Mouse (Mus musculus) heart, embryonic 14.5 days (tissue): Measurements from ENCODE around the gene Ly6g6d. TPM values are rescaled to one million over a fixed set of nuclear protein-coding genes. Genes with fewer than 3 reads are reported as not detected.
A peak's percentile ranks its signal among the peaks of the same experiment; 100 is the strongest.

Experiments used
- ATAC-seq: fragments of 200-750 bp; cut with Nextera tagmentation; 2 replicates; pipeline ENCODE4 v1.8.0; 2017; ENCODE audit warnings: low read depth, moderate TSS enrichment; ENCODE audit not compliant: insufficient number of reproducible peaks, insufficient read depth, low FRiP score
- H3K27ac ChIP-seq, 2 experiments: fragments of 200-500 bp in 1 of 2; fragments of 300-500 bp in 1 of 2; sonication (generic) in 1 of 2; replicated peaks in 1 of 2; 2 replicates each; pipeline ENCODE4 v1.5.1; 2012 to 2014; ENCODE audit warnings: low read depth in 2 of 2, low read length in 2 of 2, control low read depth in 1 of 2, mild to moderate bottlenecking in 1 of 2, mixed read lengths in 1 of 2; ENCODE audit not compliant: control insufficient read depth in 1 of 2, insufficient read depth in 1 of 2
- H3K27me3 ChIP-seq: fragments of 300-500 bp; sonication (generic); 2 replicates; pipeline ENCODE4 v1.6.1; 2014; ENCODE audit warnings: mild to moderate bottlenecking, low read length, control low read depth; ENCODE audit not compliant: control insufficient read depth, insufficient read depth
- H3K36me3 ChIP-seq: fragments of 300-500 bp; sonication (generic); 2 replicates; pipeline ENCODE4 v1.6.1; 2014; ENCODE audit warnings: mild to moderate bottlenecking, control low read depth, low read length, mixed read lengths; ENCODE audit not compliant: control insufficient read depth, insufficient read depth
- H3K4me1 ChIP-seq, 2 experiments: fragments of 200-500 bp in 1 of 2; fragments of 300-500 bp in 1 of 2; sonication (generic) in 1 of 2; 2 replicates each; pipeline ENCODE4 v1.6.1; 2012 to 2014; ENCODE audit warnings: low read length in 2 of 2, control low read depth in 1 of 2, mixed read lengths in 1 of 2; ENCODE audit not compliant: control insufficient read depth in 2 of 2, insufficient read depth in 2 of 2
- H3K4me2 ChIP-seq: fragments of 300-500 bp; sonication (generic); 2 replicates; pipeline ENCODE4 v1.6.1; 2014; ENCODE audit warnings: mild to moderate bottlenecking, low read length
- H3K4me3 ChIP-seq, 2 experiments: fragments of 200-500 bp in 1 of 2; fragments of 300-500 bp in 1 of 2; sonication (generic) in 1 of 2; 2 replicates each; pipeline ENCODE4 v1.5.1; 2012 to 2014; ENCODE audit warnings: low read length in 2 of 2, mild to moderate bottlenecking in 2 of 2, control low read depth in 1 of 2, low read depth in 1 of 2, moderate library complexity in 1 of 2; ENCODE audit not compliant: control insufficient read depth in 1 of 2, insufficient read depth in 1 of 2
- H3K9ac ChIP-seq: fragments of 300-500 bp; sonication (generic); 2 replicates; pipeline ENCODE4 v1.6.1; 2014; ENCODE audit warnings: mild to moderate bottlenecking, low read length
- H3K9me3 ChIP-seq: fragments of 300-500 bp; sonication (generic); 2 replicates; pipeline ENCODE4 v1.6.1; 2016; ENCODE audit warnings: low read length, control low read depth; ENCODE audit not compliant: control insufficient read depth
- WGBS: fragments of 180-500 bp; shearing (Covaris S2); extraction: QIAGEN DNeasy Blood & Tissue Kit; methylation state at CpG from one replicate; pipeline ENCODE4 v1.1.7; 2014; 5-methylcytosine and 5-hydroxymethylcytosine counted together
- polyA plus RNA-seq: library from polyadenylated mRNA; unstranded; fragments of >200 nt; fragmentation: Nextera tagmentation; extraction: Ambion mirVana; gene quantifications from 2 replicates; pipeline ENCODE4 v1.2.1, GENCODE M21; 2014

The Ly6g6d gene
- polyA plus RNA-seq, 1 experiment from 2014 or later: 1.9 TPM

GRCm38 (mm10) chr17:35077285-35077684 lies 580 bp downstream of the Ly6g6d start:
- H3K27me3 ChIP-seq: 0 out of 2 replicates have a peak, but pooled peaks cover 4% of the 10 kb centered on the region
- H3K9me3 ChIP-seq: no peaks in the 10 kb centered on the region
- peak overlapping the region in 1 of 2 experiments; percentile 59; a peak in 2 of 4 replicates for H3K27ac ChIP-seq
- no peaks in the 10 kb centered on the region for H3K36me3 ChIP-seq
- ATAC-seq: no peak
- peaks cover 15 to 20% of the 10 kb centered on the region in 2 experiments for H3K4me1 ChIP-seq
- H3K4me3 ChIP-seq: peak overlapping the region; percentile 30 to 34; a peak in 3 of 4 replicates
- H3K9ac ChIP-seq: peak overlapping the region; percentile 75
- H3K4me2 ChIP-seq: peak overlapping the region; percentile 69
- WGBS: 43% methylated on average over 2 of the region's 2 CpGs

GRCm38 (mm10) chr17:35076507-35077176 lies 1.2 kb downstream of the Ly6g6d start, which contains the start of gene Ly6g6e:
TSS of gene Ly6g6e (plus strand) at chr17:35076902.
- ATAC-seq: no peak
- no peaks in the 10 kb centered on the region for H3K36me3 ChIP-seq
- peak within 1 kb of the TSS; percentile 75 for H3K9ac ChIP-seq
- peak within 1 kb of the TSS; percentile 30 to 34 for H3K4me3 ChIP-seq
- H3K27me3 ChIP-seq: 0 out of 2 replicates have a peak, but pooled peaks cover 4% of the 10 kb centered on the region
- H3K9me3 ChIP-seq: no peaks in the 10 kb centered on the region
- H3K4me1 ChIP-seq: peaks cover 15 to 20% of the 10 kb centered on the region in 2 experiments
- WGBS: 42% methylated on average over 10 of the region's 10 CpGs
- peak within 1 kb of the TSS in 1 of 2 experiments; percentile 59; a peak in 2 of 4 replicates for H3K27ac ChIP-seq
- H3K4me2 ChIP-seq: peak within 1 kb of the TSS; percentile 69

GRCm38 (mm10) chr17:35074097-35074496 lies 3.8 kb downstream of the Ly6g6d start:
- H3K36me3 ChIP-seq: no peaks in the 10 kb centered on the region
- no peaks in the 10 kb centered on the region for H3K9me3 ChIP-seq
- H3K4me3 ChIP-seq: no peak overlapping the region
- ATAC-seq: no peak
- peaks cover 3 to 11% of the 10 kb centered on the region in 2 experiments; a peak in 3 of 4 replicates for H3K4me1 ChIP-seq
- no peak overlapping the region for H3K27ac ChIP-seq
- 47% methylated on average over 17 of the region's 17 CpGs for WGBS
- no peak overlapping the region for H3K4me2 ChIP-seq
- no peak overlapping the region for H3K9ac ChIP-seq
- no peaks in the 10 kb centered on the region for H3K27me3 ChIP-seq

- Histone ChIP-seq H3K9me3 (no peaks in the 10 kb centered on the region), H3K27ac (no peak overlapping the region), H3K36me3 (no peaks in the 10 kb centered on the region), H3K4me2 (no peak overlapping the region), H3K4me1 (no peaks in the 10 kb centered on the region; a peak in 1 of 4 replicates), H3K4me3 (no peak overlapping the region), H3K27me3 (peaks cover 12% of the 10 kb centered on the region), H3K9ac (no peak overlapping the region)
- no peak for ATAC-seq
- 79% methylated on average over 9 of the region's 9 CpGs for WGBS
These were observed 6.4 kb downstream of the Ly6g6d start for GRCm38 (mm10) chr17:35071454-35071853.

- Histone ChIP-seq H3K27me3 (peaks cover 17% of the 10 kb centered on the region), H3K36me3 (no peaks in the 10 kb centered on the region), H3K9ac (no peak overlapping the region), H3K27ac (no peak overlapping the region), H3K4me1 (peaks cover 0 to under 1% of the 10 kb centered on the region in 2 experiments; a peak in 1 of 4 replicates), H3K9me3 (no peaks in the 10 kb centered on the region), H3K4me2 (no peak overlapping the region), H3K4me3 (no peak overlapping the region)
- ATAC-seq: no peak
- 33% methylated on average over 6 of the region's 6 CpGs for WGBS
These were observed 7.2 kb downstream of the Ly6g6d start for GRCm38 (mm10) chr17:35070556-35071229.

GRCm38 (mm10) chr17:35068213-35068914 lies 9.5 kb downstream of the Ly6g6d start:
- Histone ChIP-seq H3K9me3 (no peaks in the 10 kb centered on the region), H3K4me1 (peaks cover 6 to 8% of the 10 kb centered on the region in 2 experiments; a peak in 2 of 4 replicates), H3K36me3 (no peaks in the 10 kb centered on the region), H3K27ac (no peak overlapping the region), H3K4me3 (no peak overlapping the region), H3K4me2 (no peak overlapping the region), H3K27me3 (peaks cover 33% of the 10 kb centered on the region), H3K9ac (no peak overlapping the region)
- 72% methylated on average over 17 of the region's 17 CpGs for WGBS
- ATAC-seq: no peak

- Histone ChIP-seq H3K9ac (peak within 1 kb of the TSS; percentile 52), H3K4me1 (peaks cover 6 to 8% of the 10 kb centered on the region in 2 experiments; a peak in 2 of 4 replicates), H3K4me3 (peak within 1 kb of the TSS; percentile 19 to 34), H3K9me3 (no peaks in the 10 kb centered on the region), H3K36me3 (peaks cover 17% of the 10 kb centered on the region), H3K27ac (no peak within 1 kb of the TSS), H3K27me3 (peaks cover 33% of the 10 kb centered on the region), H3K4me2 (peak within 1 kb of the TSS; percentile 67)
- WGBS: 48% methylated on average over 10 of the region's 10 CpGs
- ATAC-seq: no peak
These were observed 11.8 kb downstream of the Ly6g6d start, which contains the start of gene Mpig6b for GRCm38 (mm10) chr17:35066084-35066483. TSS of gene Mpig6b (minus strand) at chr17:35066184.
